Mouse (Mus musculus): Measurements from ENCODE around the gene Rdh13.

GRCm38 (mm10) chr7:4419681-4420080 is 25.8 kb downstream of the Rdh13 start:
- TF ChIP-seq CTCF (IDR thresholded peaks at IDR 0.05; ENCODE audit: insufficient read depth, low read length) (no peak), POLR2A (IDR thresholded peaks at IDR 0.05; ENCODE audit: borderline replicate concordance, extremely low read depth, low read depth, low read length) (no peak)

Measured in lung, adult 2 months (tissue).